Mouse (Mus musculus) heart, postnatal 0 days (tissue): ENCODE measurements around the gene Edem1.

Experiments used
- CTCF ChIP-seq: IDR thresholded peaks from 2 replicates; pipeline ENCODE4 v1.5.1; 2016; ENCODE audit warnings: antibody characterized with exemption, control low read depth, low read depth
- EP300 ChIP-seq: IDR thresholded peaks from 2 replicates; pipeline ENCODE4 v1.6.1; 2016; ENCODE audit warnings: antibody characterized with exemption, low read depth

DNA sequence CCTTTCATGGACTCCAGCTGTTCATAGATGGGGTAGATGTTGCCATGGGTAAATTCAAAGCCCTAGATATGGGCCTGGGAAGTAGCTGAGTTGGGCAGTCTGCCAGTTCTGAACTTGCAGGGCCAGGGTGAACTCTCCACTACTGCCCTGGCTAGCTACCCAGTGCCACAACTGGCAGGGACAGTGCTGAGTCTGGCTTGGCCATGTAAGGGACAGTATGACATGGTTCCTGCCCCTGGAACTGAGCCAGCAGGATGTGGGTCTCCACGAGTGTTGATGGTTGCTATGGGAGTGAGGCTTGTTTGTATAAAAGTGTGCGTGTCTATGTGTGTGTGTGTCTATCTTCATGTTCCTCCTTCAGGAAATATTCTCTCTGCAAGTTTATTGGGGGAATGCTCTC is 34.1 kb downstream of the Edem1 start:
- TF ChIP-seq EP300 (no peak), CTCF (no peak)
